Mouse (Mus musculus) kidney, postnatal 25 days (tissue): ENCODE data around the gene Afap1.

Experiments used
- DNase-seq, 2 experiments: peaks; one replicate each; pipeline ENCODE4 v3.0.0; 2021; ENCODE audit warnings: mixed read lengths in 2 of 2

The Afap1 gene

DNA sequence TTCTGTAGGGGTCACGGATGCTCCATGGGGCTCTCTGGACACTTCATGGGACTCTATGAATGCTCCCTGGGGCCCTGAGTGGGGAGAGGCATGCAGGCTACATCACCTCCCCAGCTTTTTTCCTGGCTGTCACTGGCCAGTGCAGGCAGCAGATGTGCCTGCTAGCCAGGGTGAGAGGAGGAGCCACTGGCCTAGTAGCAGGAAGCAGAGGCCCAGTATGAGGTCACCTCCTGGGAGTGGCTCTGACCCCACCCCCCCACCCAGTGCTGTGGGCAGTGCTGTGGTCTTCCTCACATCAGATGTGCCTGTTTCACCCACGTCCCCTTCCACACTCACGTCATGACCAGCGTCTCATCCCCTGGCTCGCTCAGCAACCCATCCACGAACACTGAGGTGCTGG, 148.6 kb downstream of the Afap1 start:
- peak in 1 of 2 experiments; percentile 27 for DNase-seq

DNA sequence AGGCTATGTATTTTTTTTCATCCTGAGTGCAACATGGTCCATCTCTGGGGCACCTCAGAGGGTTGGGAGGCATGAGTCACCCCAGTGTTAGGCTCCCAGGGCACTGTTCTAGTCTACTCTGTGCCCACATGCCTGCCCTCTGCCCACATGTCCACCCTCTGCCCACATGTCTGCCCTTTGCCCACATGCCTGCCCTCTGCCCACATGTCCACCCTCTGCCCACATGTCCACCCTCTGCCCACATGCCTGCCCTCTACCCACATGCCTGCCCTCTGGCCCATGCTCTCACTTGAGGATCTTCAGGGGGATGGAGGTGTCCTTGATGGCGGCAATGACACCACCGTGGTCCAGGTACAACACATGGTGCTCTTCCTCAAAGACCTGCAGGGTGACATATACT, 150.0 kb downstream of the Afap1 start:
- DNase-seq, result no peak
